Mouse (Mus musculus) layer of hippocampus, adult 8-10 months (tissue): Measurements from ENCODE around the gene Tet2. TPM values are rescaled to one million over a fixed set of nuclear protein-coding genes. Genes with fewer than 3 reads are reported as not detected.

Experiments used
- DNase-seq, 2 experiments: peaks; one replicate each; pipeline ENCODE4 v3.0.0; 2022; ENCODE audit warnings: low spot score in 2 of 2
- total RNA-seq, 4 experiments: library from RNA; stranded (reverse); gene quantifications; 2 replicates each; pipeline ENCODE4 v1.2.4; 2022

Gene Tet2
- total RNA-seq, 4 experiments from 2014 or later, result 44.9 to 50.5 (median 48.3) TPM

- no peak for DNase-seq
These were observed 22.6 kb downstream of the Tet2 start for GRCm38 (mm10) chr3:133522289-133522688.

GRCm38 (mm10) chr3:133518801-133519200 lies 26.1 kb downstream of the Tet2 start:
- DNase-seq, result no peak

GRCm38 (mm10) chr3:133518116-133518515 lies 26.8 kb downstream of the Tet2 start:
- no peak for DNase-seq

- DNase-seq, result no peak
These were observed 27.5 kb downstream of the Tet2 start for GRCm38 (mm10) chr3:133517406-133517805.

- DNase-seq, result no peak
These were observed 28.8 kb downstream of the Tet2 start for GRCm38 (mm10) chr3:133516137-133516536.

GRCm38 (mm10) chr3:133515204-133515969 lies 29.6 kb downstream of the Tet2 start:
- DNase-seq, result no peak

- DNase-seq, result no peak
These were observed 30.6 kb downstream of the Tet2 start for GRCm38 (mm10) chr3:133514290-133514689.

- no peak for DNase-seq
These were observed 31.5 kb downstream of the Tet2 start for GRCm38 (mm10) chr3:133513475-133513874.

GRCm38 (mm10) chr3:133510368-133510767 lies 34.6 kb downstream of the Tet2 start:
- no peak for DNase-seq

GRCm38 (mm10) chr3:133509796-133510195 lies 35.1 kb downstream of the Tet2 start:
- peak in 1 of 2 experiments; percentile 14 for DNase-seq

GRCm38 (mm10) chr3:133508881-133509280 lies 36.1 kb downstream of the Tet2 start:
- DNase-seq, result no peak

- no peak for DNase-seq
These were observed 38.5 kb downstream of the Tet2 start for GRCm38 (mm10) chr3:133506289-133506954.

GRCm38 (mm10) chr3:133496953-133497352 lies 48.0 kb downstream of the Tet2 start:
- DNase-seq, result peak; percentile 29 to 40

GRCm38 (mm10) chr3:133491370-133491769 lies 53.6 kb downstream of the Tet2 start:
- DNase-seq, result no peak

GRCm38 (mm10) chr3:133488022-133488725 lies 56.8 kb downstream of the Tet2 start:
- no peak for DNase-seq

GRCm38 (mm10) chr3:133482887-133483286 lies 62.1 kb downstream of the Tet2 start:
- no peak for DNase-seq

- DNase-seq, result no peak
These were observed 66.0 kb downstream of the Tet2 start for GRCm38 (mm10) chr3:133478987-133479386.

GRCm38 (mm10) chr3:133473781-133474180 lies 71.2 kb downstream of the Tet2 start:
- DNase-seq, result no peak

- no peak for DNase-seq
These were observed 73.8 kb downstream of the Tet2 start for GRCm38 (mm10) chr3:133471101-133471500.

- DNase-seq, result no peak
These were observed 76.1 kb downstream of the Tet2 start for GRCm38 (mm10) chr3:133468883-133469282.

- DNase-seq, result no peak
These were observed 81.7 kb downstream of the Tet2 start for GRCm38 (mm10) chr3:133463233-133463632.

- no peak for DNase-seq
These were observed 82.5 kb downstream of the Tet2 start for GRCm38 (mm10) chr3:133462485-133462884.
